In genomic region chr19:20953874-20954273, GRCm38 (mm10) we compare ENCODE assay signal across 20 mouse cellular contexts. TPM values are rescaled to one million over a fixed set of nuclear protein-coding genes. Genes with fewer than 3 reads are reported as not detected.
"Had no signal": no experiment of that assay in that cellular context is flagged by ENCODE, and none has a peak within 500 bp of the region (broad histone marks: within the 10 kb centered on the region; RNA-seq: fewer than 3 reads in every experiment).

Gene Tmc1 (minus strand): TSS chr19:20954202.

- H3K4me1 ChIP-seq: neural tube, embryonic 13.5 days; neural tube, embryonic 15.5 days; stomach, embryonic 15.5 days had no signal

- H3K36me3 ChIP-seq: neural tube, embryonic 13.5 days; neural tube, embryonic 15.5 days; stomach, embryonic 15.5 days had no signal

- H3K9ac ChIP-seq: neural tube, embryonic 13.5 days; neural tube, embryonic 15.5 days; stomach, embryonic 15.5 days had no signal

- H3K4me2 ChIP-seq: neural tube, embryonic 13.5 days; neural tube, embryonic 15.5 days; stomach, embryonic 15.5 days had no signal

- DNase-seq: retina, postnatal 1 day; right cerebral cortex, adult 18-20 months; right cerebral cortex, postnatal 14 days; right cerebral cortex, postnatal 25 days; right cerebral cortex, postnatal 4 days; spleen, adult 18-20 months; thymus, adult 18-20 months; thymus, adult 2 months; thymus, postnatal 14 days; thymus, postnatal 25 days; thymus, postnatal 36 days; thymus, postnatal 4 days had no signal

- H3K9me3 ChIP-seq: stomach, embryonic 15.5 days had no signal

- H3K27me3 ChIP-seq: neural tube, embryonic 13.5 days; neural tube, embryonic 15.5 days; stomach, embryonic 15.5 days had no signal

- H3K4me3 ChIP-seq: neural tube, embryonic 13.5 days; neural tube, embryonic 15.5 days; stomach, embryonic 15.5 days had no signal

- H3K27ac ChIP-seq: neural tube, embryonic 13.5 days; neural tube, embryonic 15.5 days; stomach, embryonic 15.5 days; stomach, postnatal 0 days had no signal

RNA-seq across cellular contexts. Expression of gene Tmc1, which starts in this region (rescaled TPM):
- polyA plus RNA-seq: small intestine, adult 2 months; stomach, embryonic 14.5 days; stomach, embryonic 16.5 days; stomach, postnatal 0 days; thymus, postnatal 0 days had no signal
